Mouse (Mus musculus) G1E (cell line): Measurements from ENCODE around the gene Foxn3. TPM values are rescaled to one million over a fixed set of nuclear protein-coding genes. Genes with fewer than 3 reads are reported as not detected.

Experiments
- ATAC-seq: 2 replicates; pipeline ENCODE4 v1.8.0; 2016; ENCODE audit warnings: mild to moderate bottlenecking; ENCODE audit not compliant: insufficient number of reproducible peaks, poor library complexity, low FRiP score, severe bottlenecking; ENCODE audit errors: extremely low read depth
- DNase-seq: peaks from one replicate; pipeline ENCODE4 v3.0.0; 2012; ENCODE audit warnings: low spot score
- H3K27me3 ChIP-seq: 2 replicates; pipeline ENCODE4 v1.6.1; 2012; ENCODE audit warnings: mild to moderate bottlenecking, low read length, inconsistent platforms; ENCODE audit not compliant: insufficient read depth
- H3K36me3 ChIP-seq: replicated peaks from 2 replicates; pipeline ENCODE3; 2012; ENCODE audit warnings: mild to moderate bottlenecking, inconsistent platforms
- H3K4me1 ChIP-seq: 2 replicates; pipeline ENCODE4 v1.6.1; 2012; ENCODE audit warnings: low read depth, low read length, inconsistent platforms, mixed read lengths; ENCODE audit not compliant: insufficient read depth
- H3K4me3 ChIP-seq: 2 replicates; pipeline ENCODE4 v1.5.1; 2012; ENCODE audit warnings: low read depth, mild to moderate bottlenecking, inconsistent platforms, low read length, moderate library complexity, mixed read lengths
- H3K9me3 ChIP-seq: replicated peaks from 2 replicates; pipeline ENCODE4 v1.6.1; 2012; ENCODE audit warnings: inconsistent platforms
- CTCF ChIP-seq: IDR thresholded peaks from 2 replicates; pipeline ENCODE4 v1.5.1; 2012; ENCODE audit warnings: low read depth, low read length, inconsistent platforms, mixed read lengths
- GATA1 ChIP-seq: IDR thresholded peaks from 2 replicates; pipeline ENCODE4 v1.6.1; 2012; ENCODE audit warnings: borderline replicate concordance, low read length, inconsistent platforms, mixed read lengths
- GATA2 ChIP-seq: IDR thresholded peaks from 2 replicates; pipeline ENCODE4 v1.6.1; 2012; ENCODE audit warnings: low read depth, low read length, inconsistent platforms, borderline replicate concordance
- POLR2AphosphoS5 ChIP-seq: IDR thresholded peaks from 2 replicates; pipeline ENCODE4 v1.6.1; 2012; ENCODE audit warnings: low read depth, low read length, inconsistent platforms; ENCODE audit not compliant: insufficient replicate concordance
- TAL1 ChIP-seq: conservative IDR thresholded peaks from 2 replicates; pipeline ENCODE4 v1.6.1; 2012; ENCODE audit warnings: low read depth, low read length, inconsistent platforms, mixed read lengths
- polyA plus RNA-seq: library from polyadenylated mRNA; stranded (reverse); fragments of >175 nt; gene quantifications from 2 replicates; pipeline ENCODE4 v1.2.3, GENCODE M21; 2012
- total RNA-seq, 2 experiments: library from RNA; stranded (forward) in 1 of 2; stranded (reverse) in 1 of 2; fragments of 200-1000 nt in 1 of 2; fragments of >200 nt in 1 of 2; fragmentation: Nextera tagmentation in 1 of 2; gene quantifications; 2 replicates each; pipeline ENCODE4 v1.2.3; 2014 to 2017

Foxn3 gene
- total and polyA plus RNA-seq, 3 experiments: 15.1 to 111 (median 20.1) TPM

DNA sequence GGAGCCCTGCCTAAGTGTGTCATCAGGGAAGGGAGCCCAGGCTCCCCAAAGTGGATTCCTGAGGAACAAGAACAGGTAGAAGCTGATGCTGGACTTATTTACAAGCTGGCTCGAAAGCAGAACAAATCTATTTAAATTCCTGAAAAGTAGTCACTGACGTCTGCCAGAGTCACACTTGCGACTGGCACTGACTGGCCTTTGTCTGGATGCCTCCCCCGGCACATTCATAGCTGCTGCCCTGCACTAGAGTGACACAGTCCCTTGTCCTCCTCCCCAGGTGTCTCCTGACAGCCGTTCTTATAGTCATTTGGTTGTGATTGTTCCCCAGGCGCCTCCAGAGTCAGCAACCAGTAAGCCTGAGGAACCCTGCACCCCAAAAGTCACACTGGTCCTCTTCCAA lies 259.8 kb downstream of the Foxn3 start:
- peaks cover 10% of the 10 kb centered on the region; the same call in 1 of the 2 replicates for H3K9me3 ChIP-seq
- no peak for TF ChIP-seq GATA2
- TF ChIP-seq TAL1: no peak
- no peak for TF ChIP-seq CTCF
- no peak for TF ChIP-seq POLR2AphosphoS5
- no peak for TF ChIP-seq GATA1
- ATAC-seq: no peak

GRCm38 (mm10) chr12:99299900-99300299 lies 263.5 kb downstream of the Foxn3 start:
- no peak for DNase-seq

More for the DNA sequence above, 259.8 kb downstream of the Foxn3 start:
- H3K36me3 ChIP-seq: peaks cover 6% of the 10 kb centered on the region
- no peak for DNase-seq
- H3K27me3 ChIP-seq: peaks cover 2% of the 10 kb centered on the region; the same call in 1 of the 2 replicates
- no peak overlapping the region for H3K4me3 ChIP-seq
- no peaks in the 10 kb centered on the region; the same call in 1 of the 2 replicates for H3K4me1 ChIP-seq

DNA sequence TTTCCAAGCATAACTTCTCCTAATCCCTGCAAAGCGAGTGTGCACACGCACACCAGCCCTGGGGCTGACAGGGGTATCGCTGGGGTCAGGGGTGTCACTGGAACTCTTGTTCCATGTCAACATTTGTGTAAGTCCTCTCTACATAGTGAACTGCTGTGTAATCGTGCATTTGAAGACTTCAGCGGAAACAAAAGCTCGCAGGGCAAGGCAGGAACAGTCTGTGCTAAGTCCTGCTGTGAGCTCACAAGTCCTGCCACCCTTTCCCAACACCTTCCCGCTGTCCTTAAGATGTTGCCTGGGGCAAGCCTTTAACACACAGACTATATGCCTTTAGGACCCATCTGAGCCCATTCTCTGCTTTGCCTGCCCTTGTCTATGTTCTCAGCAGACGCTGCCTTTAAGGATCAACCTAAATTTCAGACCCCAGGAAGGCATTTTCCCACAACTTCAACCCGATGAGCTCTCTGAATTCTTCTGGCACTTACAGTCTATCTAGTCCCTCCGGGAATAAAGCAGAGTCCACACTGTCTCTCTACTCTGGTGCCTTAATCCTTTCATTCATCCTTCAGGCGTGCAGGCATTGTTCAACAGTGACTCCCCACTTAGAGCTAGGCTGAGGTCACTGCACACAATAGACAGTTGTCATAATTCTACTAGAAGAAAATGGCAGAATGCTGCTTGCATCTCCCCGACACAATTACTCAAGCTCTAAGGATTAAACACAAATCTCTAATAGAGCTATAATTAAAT lies 264.4 kb downstream of the Foxn3 start:
- TF ChIP-seq GATA2 (no peak), TAL1 (no peak), POLR2AphosphoS5 (no peak), CTCF (no peak), GATA1 (no peak)
- Histone ChIP-seq H3K9me3 (peaks cover 10% of the 10 kb centered on the region; the same call in 1 of the 2 replicates), H3K4me3 (no peak overlapping the region), H3K4me1 (no peaks in the 10 kb centered on the region; the same call in 1 of the 2 replicates), H3K36me3 (no peaks in the 10 kb centered on the region), H3K27me3 (peaks cover 2% of the 10 kb centered on the region; the same call in 1 of the 2 replicates)
- DNase-seq (no peak), ATAC-seq (no peak)

More at GRCm38 (mm10) chr12:99299900-99300299, 263.5 kb downstream of the Foxn3 start:
- H3K27me3 ChIP-seq: peaks cover 2% of the 10 kb centered on the region; the same call in 1 of the 2 replicates
- no peak overlapping the region for H3K4me3 ChIP-seq
- ATAC-seq: no peak
- H3K4me1 ChIP-seq: no peaks in the 10 kb centered on the region; the same call in 1 of the 2 replicates
- H3K36me3 ChIP-seq: no peaks in the 10 kb centered on the region
- TF ChIP-seq TAL1 (no peak), GATA1 (no peak), POLR2AphosphoS5 (no peak), GATA2 (no peak), CTCF (no peak)
- H3K9me3 ChIP-seq: peaks cover 7% of the 10 kb centered on the region; the same call in 1 of the 2 replicates

DNA sequence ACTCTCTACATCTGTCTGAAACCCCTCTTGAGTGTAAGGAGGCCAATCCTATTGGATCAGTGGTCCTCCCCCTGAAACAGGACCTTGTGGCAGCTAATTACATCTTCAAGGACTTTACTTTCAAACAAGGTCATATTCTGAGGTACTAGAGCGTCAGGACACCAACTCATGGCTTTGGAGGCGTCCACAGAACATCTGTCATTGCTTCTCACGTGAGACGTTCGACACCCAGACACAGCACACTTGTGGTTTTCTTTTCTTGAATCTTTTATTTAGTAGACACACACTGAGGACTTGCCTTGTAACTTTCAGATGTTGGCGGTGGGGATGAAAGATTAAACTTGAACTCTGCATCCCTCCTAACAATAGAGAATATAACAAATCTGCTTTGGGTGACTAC lies 265.1 kb downstream of the Foxn3 start:
- TF ChIP-seq POLR2AphosphoS5: no peak
- TF ChIP-seq CTCF: no peak
- no peak for TF ChIP-seq TAL1
- no peak for TF ChIP-seq GATA1
- TF ChIP-seq GATA2: no peak
- peaks cover 8% of the 10 kb centered on the region; the same call in 1 of the 2 replicates for H3K9me3 ChIP-seq
- no peak overlapping the region for H3K4me3 ChIP-seq
- no peaks in the 10 kb centered on the region; the same call in 1 of the 2 replicates for H3K4me1 ChIP-seq
- DNase-seq: no peak
- no peaks in the 10 kb centered on the region for H3K36me3 ChIP-seq
- peaks cover 2% of the 10 kb centered on the region; the same call in 1 of the 2 replicates for H3K27me3 ChIP-seq
- ATAC-seq: no peak

- peaks cover 8% of the 10 kb centered on the region; the same call in 1 of the 2 replicates for H3K9me3 ChIP-seq
- ATAC-seq (no peak), DNase-seq (no peak)
- peaks cover 2% of the 10 kb centered on the region; the same call in 1 of the 2 replicates for H3K27me3 ChIP-seq
- no peak overlapping the region for H3K4me3 ChIP-seq
- H3K4me1 ChIP-seq: peaks cover 2% of the 10 kb centered on the region; the same call in 1 of the 2 replicates
- no peak for TF ChIP-seq GATA2
- no peak for TF ChIP-seq POLR2AphosphoS5
- TF ChIP-seq TAL1: no peak
- TF ChIP-seq GATA1: no peak
- TF ChIP-seq CTCF: no peak
- no peaks in the 10 kb centered on the region for H3K36me3 ChIP-seq
Observed at GRCm38 (mm10) chr12:99297792-99298191, 265.6 kb downstream of the Foxn3 start.

DNA sequence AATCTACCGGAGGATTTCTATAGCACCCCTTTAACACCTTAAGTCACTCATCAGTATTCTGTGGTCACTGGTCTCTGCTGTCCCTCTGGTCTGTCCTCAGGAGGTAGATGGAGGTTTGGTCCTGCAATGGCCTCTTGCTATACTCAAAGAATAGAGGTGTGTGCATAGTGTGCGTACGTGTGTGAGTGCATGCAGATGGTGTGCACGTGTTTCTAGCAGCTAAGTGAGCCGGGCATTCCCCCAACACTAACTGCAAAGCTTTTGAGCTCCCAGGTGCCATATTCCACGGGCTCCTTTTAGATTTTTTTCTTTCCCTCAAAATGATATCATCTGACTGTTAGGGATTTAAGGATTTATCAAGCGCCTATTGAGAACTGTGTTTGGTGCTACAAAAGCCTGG lies 269.9 kb downstream of the Foxn3 start:
- no peak for ATAC-seq

More for the DNA sequence above, 269.9 kb downstream of the Foxn3 start:
- TF ChIP-seq POLR2AphosphoS5: no peak
- no peak for TF ChIP-seq TAL1
- TF ChIP-seq GATA2: no peak
- no peak for TF ChIP-seq GATA1
- no peak for TF ChIP-seq CTCF
- DNase-seq: no peak
- H3K36me3 ChIP-seq: peaks cover 13% of the 10 kb centered on the region
- H3K4me1 ChIP-seq: 0 out of 2 replicates have a peak, but pooled peaks cover 2% of the 10 kb centered on the region
- no peak overlapping the region for H3K4me3 ChIP-seq
- peaks cover 23% of the 10 kb centered on the region for H3K9me3 ChIP-seq
- no peaks in the 10 kb centered on the region for H3K27me3 ChIP-seq
